Mouse (Mus musculus) T-helper 2 cell (primary cell): ENCODE measurements around the gene Ccnyl1.
"Not testable (repeated sequence)": the region's sequence is repeated elsewhere in the genome, so short reads cannot be mapped to it uniquely, and the experiment has no call there.

ENCODE experiments used
- in situ Hi-C: fragments of 300-600 bp; cut with MboI, MseI; formaldehyde crosslinking; loops from one replicate; pipeline ENCODE4 v1.15.1; 2025; ENCODE audit warnings: high pct_unique_total_duplicates

The Ccnyl1 gene

DNA sequence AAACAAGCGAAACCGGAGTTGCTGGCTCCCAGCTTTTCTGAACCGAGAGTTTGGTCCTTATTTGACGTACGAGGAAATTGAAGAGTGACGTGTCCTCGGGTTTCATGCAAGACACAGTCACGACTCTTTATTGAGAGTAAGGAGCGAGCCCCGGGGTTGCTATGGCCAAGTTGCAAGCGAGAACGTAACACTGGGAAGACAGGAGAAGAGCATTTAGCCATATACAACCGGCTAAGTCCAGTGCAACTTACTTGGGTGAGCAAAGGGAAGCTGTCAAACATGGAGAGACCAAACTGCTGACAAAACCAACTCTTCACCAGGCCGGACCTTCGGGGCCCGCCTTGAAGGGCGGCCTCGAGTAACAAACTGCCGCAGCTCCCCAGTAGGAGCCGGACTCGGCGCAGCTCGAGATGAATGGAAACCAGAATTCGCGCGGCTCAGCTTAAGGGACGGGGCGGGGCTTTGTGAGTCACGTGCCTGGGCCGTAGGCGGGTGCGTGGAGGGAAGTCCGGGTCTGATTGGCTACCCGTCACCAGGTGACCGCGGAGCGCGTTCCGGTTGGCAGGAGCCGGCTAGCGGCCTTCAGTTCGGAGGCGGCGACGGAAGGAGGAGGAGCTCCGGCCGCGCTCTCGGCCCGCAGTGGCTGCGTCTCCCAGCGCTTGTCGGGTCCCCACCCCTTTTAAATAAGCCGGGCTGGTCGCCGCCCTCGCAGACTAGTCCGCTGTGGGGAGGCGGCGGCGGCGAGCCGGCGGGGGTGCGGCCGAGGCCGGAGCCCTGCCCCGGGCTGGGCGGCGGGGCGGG lies at the start of gene Ccnyl1:
Ccnyl1 (plus strand) TSS at position 243 of the 801 bp plus-strand sequence.
- in situ Hi-C loops = no loop called here

DNA sequence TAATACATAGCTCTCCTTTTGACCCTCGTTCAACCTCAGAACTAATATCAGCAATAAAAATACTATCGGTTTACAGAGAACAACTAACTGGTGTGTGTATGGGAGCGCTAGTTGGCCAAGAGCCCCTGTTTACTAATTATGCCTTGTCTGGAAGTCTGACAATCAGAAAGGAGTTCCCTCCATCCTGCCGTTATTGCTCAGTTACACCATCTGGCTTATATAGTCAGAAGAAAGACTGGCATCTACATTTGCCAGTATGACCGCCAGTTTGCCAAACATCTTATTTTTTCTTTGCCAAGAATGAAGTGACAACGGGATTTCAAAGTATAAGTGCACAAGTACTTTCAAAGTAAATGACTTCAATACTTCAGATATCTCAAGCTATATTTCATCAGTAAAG lies 49.2 kb upstream of the Ccnyl1 start:
- in situ Hi-C loops = no loop called here

DNA sequence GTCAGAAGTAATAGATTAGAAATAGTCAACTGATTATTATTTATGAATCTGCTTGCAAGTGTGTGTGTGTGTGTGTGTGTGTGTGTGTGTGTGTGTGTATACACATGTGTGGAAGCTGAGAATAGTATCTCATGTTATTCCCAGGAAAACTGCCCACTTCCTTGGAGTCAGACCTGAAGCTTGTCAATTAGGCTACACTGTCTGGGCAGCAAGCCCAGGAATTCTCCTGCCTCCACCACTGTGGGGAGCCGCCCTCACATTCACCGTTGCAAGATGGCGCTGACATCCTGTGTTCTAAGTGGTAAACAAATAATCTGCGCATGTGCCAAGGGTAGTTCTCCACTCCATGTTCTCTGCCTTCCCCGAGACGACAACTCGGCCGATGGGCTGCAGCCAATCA lies 47.7 kb upstream of the Ccnyl1 start:
- in situ Hi-C loops = not testable (repeated sequence)

DNA sequence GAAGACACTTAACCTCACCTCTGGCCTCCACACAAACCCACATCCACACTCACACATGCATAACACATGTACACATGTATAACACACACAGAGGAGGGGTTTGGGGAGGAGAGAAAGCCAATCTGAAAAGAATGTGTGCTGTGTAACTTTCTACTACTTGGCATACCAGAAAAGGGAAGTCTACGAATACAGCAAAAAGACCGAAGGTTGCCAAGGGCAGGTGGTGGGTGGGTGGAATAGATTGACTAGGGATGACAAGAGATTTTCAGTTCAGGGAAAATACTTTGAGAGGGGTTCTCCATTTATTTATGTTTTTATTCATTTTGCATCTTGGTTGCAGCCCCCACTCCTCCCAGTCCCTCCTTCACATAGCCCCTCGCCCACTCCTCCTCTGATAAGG lies 45.7 kb upstream of the Ccnyl1 start:
- in situ Hi-C loops = no loop called here

DNA sequence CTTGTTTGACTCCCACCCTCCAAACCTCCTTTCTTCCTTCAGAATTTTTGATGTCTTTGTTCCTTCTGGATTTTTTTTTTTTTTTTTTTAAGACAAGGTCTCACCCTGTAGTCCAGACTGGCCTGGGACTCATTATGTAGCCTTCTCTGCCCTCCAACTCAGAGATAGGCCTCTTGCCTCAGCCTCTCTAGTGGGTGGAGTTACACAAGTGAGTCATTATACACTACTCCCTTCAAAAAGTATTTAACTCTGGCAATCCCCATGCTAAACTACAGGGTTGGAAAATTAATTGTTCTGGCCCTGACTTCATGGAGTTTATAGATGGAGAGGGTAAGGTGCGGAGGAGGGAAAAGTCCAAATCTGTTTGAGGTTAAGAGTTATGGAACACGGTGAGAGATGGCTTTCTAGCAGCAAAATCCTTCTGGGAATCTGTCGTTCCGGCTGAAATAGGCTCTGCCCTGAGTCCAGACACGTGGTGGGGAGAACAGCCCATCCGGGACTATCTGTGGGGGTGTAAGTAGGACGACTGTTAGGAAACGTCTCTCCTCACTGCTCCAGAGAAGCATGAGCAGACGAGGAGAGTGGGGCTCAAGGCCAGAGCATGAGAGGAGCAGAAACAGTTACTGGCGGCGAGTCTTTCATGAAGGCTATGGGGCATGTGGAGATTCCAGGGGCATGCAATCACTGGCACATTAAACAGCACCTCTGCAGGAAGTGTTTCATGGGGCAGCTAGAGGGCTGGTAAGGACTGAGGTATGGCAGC lies 40.7 kb upstream of the Ccnyl1 start:
- in situ Hi-C loops = loop anchor here (5.0 kb wide), 1 partner anchor 78 kb away; no protein-coding TSS in a partner anchor

DNA sequence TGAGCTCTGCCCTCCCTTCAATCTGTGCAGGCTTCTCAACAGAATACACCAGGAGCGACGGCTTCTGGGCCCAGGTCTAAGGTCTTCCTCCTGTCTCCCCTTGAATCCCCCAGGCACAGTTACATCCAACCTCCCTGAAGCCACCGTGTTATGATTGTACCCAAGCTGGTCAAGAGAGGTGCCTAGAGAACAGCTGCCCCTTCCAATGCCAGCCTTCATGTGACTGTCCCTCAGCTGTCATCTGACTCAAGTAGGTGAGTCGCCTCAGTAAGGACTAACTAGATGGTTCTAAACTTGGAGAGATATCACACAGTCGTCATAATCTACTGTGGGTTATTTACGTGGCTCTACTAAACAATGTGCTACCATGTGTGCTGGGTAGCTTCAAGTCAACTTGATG lies 36.6 kb upstream of the Ccnyl1 start:
- in situ Hi-C loops = no loop called here

DNA sequence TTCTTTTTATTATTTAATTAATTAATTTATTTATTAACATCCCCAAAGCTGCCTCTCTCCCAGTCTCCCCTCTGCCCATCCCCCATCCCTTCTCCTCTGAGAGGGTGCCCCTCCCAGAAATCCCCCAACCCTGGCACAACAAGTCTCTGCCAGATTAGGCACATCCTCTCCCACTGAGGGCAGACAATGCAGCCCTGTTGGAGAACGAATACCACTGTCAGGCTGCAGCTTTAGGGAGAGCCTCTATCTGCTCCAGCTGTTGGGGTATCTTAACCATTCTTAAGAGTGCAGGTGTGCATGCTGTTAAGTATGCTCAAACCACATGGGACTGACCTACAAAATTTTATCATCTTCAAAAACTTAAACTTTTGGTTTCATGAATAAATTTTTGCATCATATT lies 34.8 kb upstream of the Ccnyl1 start:
- in situ Hi-C loops = no loop called here

DNA sequence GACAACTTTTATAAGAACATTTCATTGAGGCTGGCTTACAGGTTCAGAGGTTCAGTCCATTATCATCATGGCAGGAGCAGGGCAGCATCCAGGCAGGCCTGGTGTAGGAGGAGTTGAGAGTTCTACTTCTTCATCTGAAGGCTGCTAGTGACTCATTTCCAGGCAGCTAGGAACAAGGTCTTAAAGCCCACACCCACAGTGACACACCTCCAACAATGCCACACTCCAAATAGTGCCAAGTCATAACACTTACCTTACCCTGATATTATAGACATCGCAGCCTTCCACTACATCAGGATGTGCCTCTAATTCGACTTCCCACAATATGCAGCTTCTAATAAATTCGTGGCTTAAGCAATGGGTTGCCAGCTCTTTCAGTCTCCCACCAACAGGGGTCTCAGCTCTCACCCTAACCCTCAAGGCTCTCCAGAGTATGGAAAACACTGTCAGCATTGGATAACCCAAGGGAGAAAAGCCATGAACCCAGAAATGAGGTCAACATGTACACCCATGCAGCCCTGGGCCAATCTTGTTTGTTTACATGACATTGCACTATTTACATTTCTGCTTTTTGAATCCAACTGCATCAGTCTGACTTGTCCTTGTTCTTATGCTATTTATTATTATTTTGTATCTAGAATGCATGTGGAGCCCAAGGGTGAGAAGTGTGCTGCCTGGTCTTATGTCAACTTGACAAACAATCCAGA lies 33.7 kb upstream of the Ccnyl1 start:
- in situ Hi-C loops = no loop called here

DNA sequence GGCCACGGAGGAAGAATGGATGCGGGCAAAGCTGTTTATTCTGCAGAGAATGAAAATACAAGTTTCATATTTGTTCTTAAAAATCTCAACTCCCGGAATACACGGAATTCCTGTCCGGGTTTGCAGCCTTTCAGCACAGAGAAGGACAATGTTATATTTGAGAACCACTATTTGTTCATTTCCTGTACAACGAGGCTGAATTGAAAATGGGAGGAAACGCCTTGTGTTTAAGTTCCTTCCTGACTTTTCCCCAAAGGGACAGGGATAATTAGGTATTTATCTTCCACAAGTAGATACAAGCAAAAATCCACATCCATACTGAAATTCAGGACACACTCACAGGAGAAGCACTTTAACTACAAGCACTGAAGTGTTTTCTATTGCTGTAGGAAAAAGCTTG lies 31.4 kb upstream of the Ccnyl1 start:
- in situ Hi-C loops = no loop called here

DNA sequence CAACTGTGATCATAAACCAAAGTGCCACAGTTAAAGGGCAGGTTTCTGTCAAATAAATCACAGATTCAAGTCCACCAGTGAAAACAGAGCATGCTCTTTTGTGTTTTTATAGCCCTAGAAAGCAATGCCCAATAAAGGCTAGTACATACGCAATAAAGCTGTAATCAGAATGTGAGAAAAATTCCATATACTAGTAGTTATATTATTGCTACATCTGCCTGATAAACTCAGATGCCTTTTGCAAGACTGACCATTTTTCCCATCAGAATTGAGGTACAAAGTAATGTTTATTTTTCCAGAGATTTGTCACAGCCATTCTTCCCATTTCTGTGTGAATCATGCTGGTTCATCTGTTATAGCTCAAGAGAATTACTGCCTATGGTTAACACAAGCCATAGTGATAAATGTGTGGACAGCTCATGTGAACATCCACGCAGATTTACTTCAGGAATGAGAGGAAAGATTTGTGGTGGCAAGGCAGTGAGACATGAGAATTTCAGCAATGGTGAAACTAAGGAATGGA lies 23.1 kb upstream of the Ccnyl1 start:
- in situ Hi-C loops = loop anchor here (10.0 kb wide), 1 partner anchor 1122 kb away; no protein-coding TSS in a partner anchor

DNA sequence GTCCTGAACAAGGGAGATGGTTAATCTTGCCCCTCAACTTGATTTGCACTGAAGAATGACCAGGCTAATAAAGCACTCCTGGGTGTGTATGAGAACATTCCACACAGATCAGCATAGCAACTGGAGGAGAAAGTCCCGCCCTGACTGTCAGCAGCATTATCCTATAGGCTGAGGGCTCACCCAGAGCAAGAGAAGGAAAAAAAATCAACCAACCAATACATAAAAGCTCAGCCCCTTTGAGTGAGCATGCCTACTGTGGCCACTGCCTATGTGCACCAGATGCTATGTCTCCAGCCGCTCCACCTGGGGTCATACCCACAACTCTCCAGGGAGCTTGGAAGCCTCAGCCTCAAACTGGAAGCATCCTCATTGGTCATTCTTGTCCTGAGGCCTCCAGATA lies 20.8 kb upstream of the Ccnyl1 start:
- in situ Hi-C loops = loop anchor here (10.0 kb wide), 1 partner anchor 1125 kb away; no protein-coding TSS in a partner anchor

DNA sequence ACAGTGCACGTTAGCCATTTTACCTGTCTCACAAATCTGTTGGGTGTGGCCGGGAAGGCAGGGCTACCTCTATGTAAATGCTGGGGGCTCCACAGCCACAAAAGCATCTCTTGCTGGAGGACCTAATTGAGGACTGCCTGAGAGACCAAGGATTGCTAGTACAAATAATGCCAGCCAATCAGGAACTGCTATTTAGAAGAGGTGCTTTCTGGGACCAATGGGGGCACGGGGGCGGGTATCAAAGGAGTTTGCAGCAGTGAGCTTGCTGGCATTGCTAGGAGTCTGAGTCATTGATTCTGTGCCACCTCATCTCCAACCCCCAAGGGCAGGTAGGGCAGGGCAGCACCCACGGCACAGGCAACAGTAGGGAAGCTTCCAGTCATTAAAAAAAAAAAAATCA lies 16.3 kb upstream of the Ccnyl1 start:
- in situ Hi-C loops = no loop called here

DNA sequence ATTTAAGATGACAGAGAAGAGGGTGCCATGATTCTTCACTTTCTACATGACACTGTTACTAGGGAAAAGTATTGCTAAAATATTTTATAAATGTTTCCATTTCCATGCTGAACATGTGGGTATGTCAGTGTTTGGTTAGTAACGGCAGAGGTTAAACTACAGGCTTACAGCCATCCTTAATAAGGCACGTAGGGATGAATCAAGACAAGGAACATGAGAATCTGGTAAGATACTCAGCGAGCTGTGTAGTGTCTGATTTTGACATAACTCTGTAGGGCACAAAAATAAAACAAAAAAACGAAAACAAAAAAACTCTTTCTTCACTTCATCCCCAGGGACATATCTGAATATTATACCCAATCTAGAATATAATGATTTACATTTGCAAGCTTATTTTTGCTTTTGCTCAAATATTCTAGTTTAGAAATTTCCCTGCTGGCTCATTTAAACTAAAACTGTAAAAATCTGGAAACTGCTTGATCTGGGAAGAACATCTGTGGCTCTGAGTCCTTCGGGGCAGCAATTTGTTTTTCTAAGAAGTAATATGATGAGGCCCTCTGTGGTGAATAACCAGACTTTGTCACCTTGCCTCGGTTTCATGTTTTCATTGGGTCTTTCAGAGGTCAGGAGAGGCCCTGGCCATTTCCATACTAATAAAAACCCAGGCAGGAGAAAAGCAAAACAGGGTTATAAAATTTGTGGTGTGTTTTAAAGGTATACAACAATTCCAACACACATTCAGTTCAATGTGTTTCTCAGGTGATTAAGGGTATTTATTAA lies 14.0 kb upstream of the Ccnyl1 start:
- in situ Hi-C loops = no loop called here

DNA sequence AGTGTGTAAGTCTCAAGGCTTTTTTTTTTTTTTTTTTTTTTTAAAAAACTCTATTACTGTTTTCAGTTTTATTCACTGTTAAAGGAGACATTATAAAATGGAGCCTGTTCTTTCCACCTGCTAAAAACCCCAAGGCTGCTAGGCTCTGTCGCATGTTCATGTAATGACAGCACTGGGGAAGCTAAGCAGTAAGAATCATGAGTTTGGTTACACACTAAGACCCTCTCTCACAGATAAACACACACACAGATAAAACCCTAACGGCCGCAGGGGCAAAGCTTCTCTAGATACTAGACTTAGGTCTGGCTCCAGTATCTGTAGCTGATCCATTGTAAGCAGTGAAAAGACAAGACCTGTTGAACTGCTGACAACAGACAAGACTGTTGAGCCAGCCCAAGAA lies 8.8 kb upstream of the Ccnyl1 start:
- in situ Hi-C loops = no loop called here

DNA sequence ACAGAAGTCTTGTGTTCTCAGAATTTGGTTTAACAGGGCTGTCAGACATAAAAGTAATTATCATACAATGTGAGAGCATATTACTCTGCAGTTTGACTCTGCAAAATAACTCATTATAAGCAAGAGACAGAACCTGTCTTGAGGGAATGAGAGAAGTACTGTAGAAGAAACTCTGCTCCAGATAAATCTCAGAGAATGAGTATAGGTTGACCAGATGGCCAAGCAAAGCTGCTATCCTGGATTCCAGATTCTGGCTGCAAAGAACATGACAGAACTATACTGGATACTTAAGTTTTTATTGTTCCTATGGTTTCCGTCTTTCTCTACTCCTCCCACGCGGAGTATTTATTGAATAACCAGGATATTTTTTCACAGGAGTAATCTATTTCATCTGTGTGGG lies 7.2 kb upstream of the Ccnyl1 start:
- in situ Hi-C loops = no loop called here

DNA sequence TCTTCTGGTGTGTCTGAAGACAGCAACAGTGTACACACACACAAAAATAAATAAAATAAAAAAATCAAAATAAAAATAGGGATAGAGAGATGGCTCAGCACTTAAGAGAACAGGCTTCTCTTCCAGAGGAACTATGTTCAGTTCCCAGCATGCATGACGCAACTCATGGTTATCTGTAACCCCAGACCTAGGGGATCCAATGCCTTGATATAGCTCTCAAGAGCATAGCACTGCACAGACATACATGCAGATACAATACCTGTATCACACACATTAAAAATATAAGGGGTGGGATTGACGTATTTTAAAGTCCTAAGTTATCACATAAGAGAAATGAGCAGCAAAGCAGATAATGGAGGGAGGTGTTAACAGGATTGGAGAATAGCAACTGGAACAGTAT lies 5.8 kb upstream of the Ccnyl1 start:
- in situ Hi-C loops = no loop called here

DNA sequence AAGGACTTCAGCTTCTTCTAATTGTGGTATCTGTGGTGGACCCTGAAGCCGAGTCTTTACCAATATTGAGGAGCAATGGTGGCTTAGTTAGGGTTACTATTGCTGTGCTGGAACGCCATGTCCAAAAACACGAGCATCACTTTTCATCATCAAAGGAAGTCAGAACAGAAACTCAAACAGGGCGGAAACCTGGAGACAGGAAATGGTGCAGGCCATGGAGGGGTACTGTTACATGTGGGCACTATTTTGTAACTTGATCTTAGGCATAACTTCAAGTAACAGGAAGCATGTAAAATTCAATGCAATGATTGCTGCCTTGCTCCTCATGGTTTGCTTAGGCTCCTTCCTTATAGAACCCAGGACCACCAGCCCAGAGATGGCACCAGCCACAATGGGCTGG lies 2.2 kb upstream of the Ccnyl1 start:
- in situ Hi-C loops = no loop called here

DNA sequence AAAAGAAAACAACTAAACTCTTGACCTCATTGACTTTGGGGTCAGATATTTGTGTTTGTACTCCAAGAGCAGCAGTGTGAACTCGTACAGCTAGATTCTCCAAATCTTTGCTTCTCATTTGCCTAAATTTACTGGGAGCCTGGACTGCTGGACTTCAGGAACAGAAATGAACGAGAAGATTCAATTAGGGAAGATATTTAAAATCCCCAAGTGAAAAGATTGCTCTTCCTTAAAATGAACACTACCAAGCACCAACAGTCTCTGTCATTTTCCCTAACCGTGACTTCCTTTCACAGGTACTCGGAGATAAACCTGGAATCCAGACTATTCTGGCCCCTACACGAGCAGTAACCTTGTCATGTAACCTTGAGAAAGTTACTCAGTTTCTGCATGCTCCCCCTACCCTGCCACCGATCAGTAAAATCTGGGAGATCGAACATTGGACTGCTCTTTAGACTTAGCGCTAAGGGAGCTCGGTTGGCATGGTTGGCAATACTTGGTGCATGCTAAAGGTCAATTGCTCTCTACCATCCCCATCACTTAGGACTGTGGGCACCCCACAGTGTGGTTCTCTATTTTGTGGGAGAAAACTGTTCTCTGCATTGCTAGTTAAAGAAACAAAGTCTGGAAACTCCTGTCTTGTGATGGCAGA lies 568 bp upstream of the Ccnyl1 start:
- in situ Hi-C loops = no loop called here

DNA sequence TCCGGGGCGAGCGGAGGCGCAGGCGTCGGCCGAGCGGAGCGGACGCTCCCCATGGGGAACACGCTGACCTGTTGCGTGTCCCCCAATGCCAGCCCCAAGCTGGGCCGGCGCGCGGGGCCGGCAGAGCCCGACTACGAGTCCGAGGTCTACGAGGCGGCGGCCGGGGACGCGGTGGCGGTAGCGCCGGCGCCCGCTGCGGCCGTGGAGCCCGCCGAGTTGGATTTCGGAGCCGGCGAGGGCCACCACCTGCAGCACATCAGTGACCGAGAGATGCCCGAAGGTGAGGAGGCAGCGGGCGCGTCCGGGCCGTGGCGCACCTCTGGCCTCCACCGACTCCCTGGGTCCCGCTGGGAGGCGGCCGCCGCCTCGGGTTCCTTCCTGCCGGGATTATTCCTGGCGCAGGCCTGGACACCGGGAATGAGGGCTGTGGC lies 881 bp downstream of the Ccnyl1 start:
- in situ Hi-C loops = no loop called here

DNA sequence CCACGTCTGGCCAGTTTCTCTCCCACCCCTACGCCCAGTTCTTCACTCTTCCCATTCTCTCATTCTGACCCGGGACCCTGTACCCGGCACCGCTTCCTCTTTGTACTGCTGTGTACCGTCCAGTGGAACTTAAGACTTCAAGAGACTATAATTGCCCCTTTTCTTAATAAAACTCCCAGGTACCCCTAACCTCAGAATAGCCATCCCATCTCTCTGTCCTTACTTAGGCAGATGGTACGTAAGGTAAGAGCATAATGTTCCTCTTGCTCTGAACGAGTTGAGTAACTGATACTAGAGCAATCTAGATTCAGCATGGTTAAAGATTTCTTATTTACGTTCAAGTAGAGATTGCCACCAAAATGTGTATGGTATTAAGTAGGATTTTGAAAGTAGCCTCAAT lies 1.3 kb downstream of the Ccnyl1 start:
- in situ Hi-C loops = no loop called here

DNA sequence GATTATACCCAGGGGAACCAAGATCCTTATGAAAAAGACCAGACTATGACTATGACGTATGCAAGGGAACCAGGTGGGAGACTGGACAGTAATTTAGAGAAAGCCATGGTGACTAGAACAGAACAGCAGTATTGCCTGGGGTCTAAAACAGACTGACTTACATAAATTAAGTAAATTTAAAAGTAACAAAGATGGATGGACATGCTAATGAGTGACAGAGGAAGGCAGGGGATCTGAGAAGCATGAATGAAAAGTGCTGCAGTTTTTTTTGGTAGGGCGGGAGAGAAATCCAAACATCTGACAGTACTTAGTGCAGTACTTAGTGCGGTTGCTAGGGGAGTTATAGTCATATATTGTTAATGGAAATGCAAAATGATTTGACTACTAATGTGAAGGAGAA lies 4.9 kb downstream of the Ccnyl1 start:
- in situ Hi-C loops = no loop called here
